Mouse (Mus musculus) G1E (cell line): ENCODE data around the gene Isoc2a.

ENCODE experiments used
- CTCF ChIP-seq: IDR thresholded peaks from 2 replicates; pipeline ENCODE4 v1.5.1; 2012; ENCODE audit warnings: low read depth, low read length, inconsistent platforms, mixed read lengths
- TAL1 ChIP-seq: conservative IDR thresholded peaks from 2 replicates; pipeline ENCODE4 v1.6.1; 2012; ENCODE audit warnings: low read depth, low read length, inconsistent platforms, mixed read lengths

DNA sequence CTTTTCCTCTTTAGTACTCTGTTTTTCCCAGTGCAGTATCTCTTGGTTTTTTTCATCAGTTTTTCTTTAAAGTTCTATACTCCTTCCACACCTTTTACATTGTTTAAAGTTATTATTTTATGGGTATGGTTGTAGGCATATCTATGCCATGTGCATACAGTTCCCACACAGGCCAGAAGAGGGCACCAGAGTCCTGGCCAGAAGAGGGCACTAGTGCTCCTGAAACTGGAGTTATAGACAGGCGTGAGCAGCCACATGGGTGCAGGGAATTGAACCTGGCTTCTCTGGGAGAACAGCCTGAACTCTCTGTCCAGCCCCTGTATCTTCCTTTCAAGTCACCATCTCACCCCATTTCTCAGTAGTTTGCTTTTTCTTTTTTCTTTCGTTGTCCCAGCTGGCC lies 61.5 kb downstream of the Isoc2a start:
- TF ChIP-seq CTCF (peak; percentile 88), TAL1 (no peak)
